Mouse (Mus musculus) hindbrain, embryonic 12.5 days (tissue): ENCODE results near the gene Dpp8. TPM values are rescaled to one million over a fixed set of nuclear protein-coding genes. Genes with fewer than 3 reads are reported as not detected.
A peak's percentile ranks its signal among the peaks of the same experiment; 100 is the strongest.
"Not testable (repeated sequence)": the region's sequence is repeated elsewhere in the genome, so short reads cannot be mapped to it uniquely, and the experiment has no call there.

Experiments used
- ATAC-seq: fragments of 200-750 bp; cut with Nextera tagmentation; 2 replicates; pipeline ENCODE4 v1.8.0; 2017; ENCODE audit warnings: moderate TSS enrichment; ENCODE audit not compliant: low FRiP score
- H3K27ac ChIP-seq: fragments of 300-500 bp; sonication (generic); 2 replicates; pipeline ENCODE4 v1.5.1; 2016; ENCODE audit warnings: mild to moderate bottlenecking
- H3K27me3 ChIP-seq: fragments of 300-500 bp; sonication (generic); 2 replicates; pipeline ENCODE4 v1.6.1; 2016; ENCODE audit warnings: mild to moderate bottlenecking
- H3K36me3 ChIP-seq: fragments of 300-500 bp; sonication (generic); 2 replicates; pipeline ENCODE4 v1.6.1; 2016; ENCODE audit warnings: mild to moderate bottlenecking
- H3K4me1 ChIP-seq: fragments of 300-500 bp; sonication (generic); 2 replicates; pipeline ENCODE4 v1.6.1; 2016
- H3K4me2 ChIP-seq: fragments of 300-500 bp; sonication (generic); replicated peaks from 2 replicates; pipeline ENCODE4 v1.6.1; 2016; ENCODE audit warnings: mild to moderate bottlenecking
- H3K4me3 ChIP-seq: fragments of 300-500 bp; sonication (generic); 2 replicates; pipeline ENCODE4 v1.5.1; 2016; ENCODE audit warnings: mild to moderate bottlenecking
- H3K9ac ChIP-seq: fragments of 300-500 bp; sonication (generic); 2 replicates; pipeline ENCODE4 v1.6.1; 2016; ENCODE audit warnings: mild to moderate bottlenecking, moderate library complexity
- H3K9me3 ChIP-seq: fragments of 300-500 bp; sonication (generic); replicated peaks from 2 replicates; pipeline ENCODE4 v1.6.1; 2016; ENCODE audit warnings: mild to moderate bottlenecking
- WGBS: fragments of 180-500 bp; shearing (Covaris S2); methylation state at CpG from one replicate; pipeline ENCODE4 v1.1.7; 2016; 5-methylcytosine and 5-hydroxymethylcytosine counted together
- polyA plus RNA-seq: library from polyadenylated mRNA; unstranded; fragments of >200 nt; fragmentation: Nextera tagmentation; extraction: Ambion mirVana; gene quantifications from 2 replicates; pipeline ENCODE4 v1.2.1, GENCODE M21; 2016

The Dpp8 gene
- polyA plus RNA-seq, 1 experiment from 2014 or later = 56.8 TPM

DNA sequence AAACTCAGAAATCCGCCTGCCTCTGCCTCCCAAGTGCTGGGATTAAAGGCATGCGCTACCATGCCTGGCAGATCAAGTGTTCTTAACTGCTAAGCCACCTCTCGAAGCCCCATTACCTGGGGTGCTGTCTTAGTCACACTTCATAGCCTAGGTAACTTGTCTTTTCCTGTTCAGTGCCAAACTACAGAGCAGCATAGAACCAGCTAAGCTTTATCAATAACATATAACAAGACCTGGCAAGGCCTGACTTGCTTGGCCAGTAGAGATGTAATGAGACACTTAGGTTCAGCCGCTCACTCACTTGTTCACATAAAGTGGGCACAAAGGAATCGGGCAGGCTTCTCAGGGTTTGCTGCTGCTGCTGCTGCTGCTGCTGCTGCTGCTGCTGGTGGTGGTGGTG, 3.9 kb upstream of the Dpp8 start:
- no peak overlapping the region for H3K4me3 ChIP-seq
- no peaks in the 10 kb centered on the region for H3K36me3 ChIP-seq
- 92% methylated on average over 5 of the region's 5 CpGs for WGBS
- no peak overlapping the region for H3K4me2 ChIP-seq
- H3K9ac ChIP-seq = no peak overlapping the region
- H3K9me3 ChIP-seq = no peaks in the 10 kb centered on the region
- no peaks in the 10 kb centered on the region for H3K27me3 ChIP-seq
- no peak overlapping the region for H3K27ac ChIP-seq
- peaks cover 9% of the 10 kb centered on the region for H3K4me1 ChIP-seq
- ATAC-seq = no peak

DNA sequence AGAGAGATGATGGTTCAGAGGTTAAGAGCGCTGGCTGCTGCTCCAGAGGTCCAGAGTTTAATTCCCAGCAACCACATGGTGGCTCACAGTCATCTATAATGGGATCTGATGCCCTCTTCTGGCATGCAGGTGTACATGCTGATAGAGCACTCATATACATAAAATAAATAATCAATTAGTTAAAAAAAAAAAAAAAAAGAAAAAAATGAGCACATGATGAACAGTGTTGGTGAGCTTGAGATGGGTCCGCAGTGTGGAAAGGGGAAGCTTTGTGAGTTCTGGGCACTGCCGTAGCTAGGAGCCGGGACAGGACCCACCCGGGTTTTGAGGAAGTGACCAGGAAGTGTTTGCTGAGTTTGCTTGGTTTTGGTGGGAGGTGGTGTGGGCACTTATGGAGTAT, 859 bp upstream of the Dpp8 start:
- H3K27me3 ChIP-seq, H3K36me3 ChIP-seq, H3K4me3 ChIP-seq, H3K9me3 ChIP-seq, ATAC-seq, H3K4me2 ChIP-seq, H3K9ac ChIP-seq, H3K27ac ChIP-seq: not testable (repeated sequence)
- 78% methylated on average over 5 of the region's 5 CpGs for WGBS
- peaks cover 11% of the 10 kb centered on the region for H3K4me1 ChIP-seq

DNA sequence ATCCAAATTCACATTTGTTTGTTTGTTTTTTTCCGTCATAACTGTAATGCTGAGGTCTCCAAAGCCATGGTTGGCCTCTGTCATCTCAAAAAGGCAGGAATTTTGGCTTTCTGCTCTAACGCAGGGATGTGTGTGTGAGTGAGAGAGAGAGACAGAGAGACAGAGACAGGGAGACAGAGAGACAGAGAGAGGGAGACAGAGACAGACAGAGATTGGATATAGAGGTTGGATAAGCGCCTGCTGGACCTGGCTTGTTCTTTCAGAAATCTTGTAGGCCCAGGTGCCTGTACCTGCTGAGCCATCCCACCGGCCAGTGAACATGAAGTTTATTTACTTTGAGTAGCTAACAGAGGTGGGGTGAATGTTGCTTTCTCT, 333 bp upstream of the Dpp8 start:
- H3K27ac ChIP-seq = no peak overlapping the region
- H3K9ac ChIP-seq = no peak overlapping the region; the same call in 1 of the 2 replicates
- H3K4me3 ChIP-seq = peak overlapping the region; percentile 99
- no peak for ATAC-seq
- WGBS = 35% methylated on average over 4 of the region's 4 CpGs
- H3K9me3 ChIP-seq = no peaks in the 10 kb centered on the region
- peaks cover 11% of the 10 kb centered on the region for H3K4me1 ChIP-seq
- peak overlapping the region; percentile 94; the same call in 1 of the 2 replicates for H3K4me2 ChIP-seq
- H3K27me3 ChIP-seq = no peaks in the 10 kb centered on the region
- H3K36me3 ChIP-seq = peaks cover under 1% of the 10 kb centered on the region; the same call in 1 of the 2 replicates

- H3K27ac ChIP-seq = no peak overlapping the region
- no peaks in the 10 kb centered on the region for H3K27me3 ChIP-seq
- no peak overlapping the region for H3K4me2 ChIP-seq
- H3K9me3 ChIP-seq = no peaks in the 10 kb centered on the region
- H3K4me1 ChIP-seq = peaks cover 11% of the 10 kb centered on the region
- ATAC-seq = no peak
- WGBS = 100% methylated on average over 1 of the region's 1 CpGs
- no peak overlapping the region for H3K9ac ChIP-seq
- H3K36me3 ChIP-seq = peaks cover 41% of the 10 kb centered on the region
- H3K4me3 ChIP-seq = no peak overlapping the region
Measured at GRCm38 (mm10) chr9:65036456-65036855, 4.2 kb downstream of the Dpp8 start.

GRCm38 (mm10) chr9:65036861-65037260, 4.6 kb downstream of the Dpp8 start:
- Histone ChIP-seq H3K36me3 (peaks cover 43% of the 10 kb centered on the region), H3K4me2 (no peak overlapping the region), H3K9ac (no peak overlapping the region), H3K4me1 (peaks cover 11% of the 10 kb centered on the region), H3K27ac (no peak overlapping the region), H3K27me3 (no peaks in the 10 kb centered on the region), H3K4me3 (no peak overlapping the region), H3K9me3 (no peaks in the 10 kb centered on the region)
- no peak for ATAC-seq
- WGBS = 93% methylated on average over 8 of the region's 8 CpGs

DNA sequence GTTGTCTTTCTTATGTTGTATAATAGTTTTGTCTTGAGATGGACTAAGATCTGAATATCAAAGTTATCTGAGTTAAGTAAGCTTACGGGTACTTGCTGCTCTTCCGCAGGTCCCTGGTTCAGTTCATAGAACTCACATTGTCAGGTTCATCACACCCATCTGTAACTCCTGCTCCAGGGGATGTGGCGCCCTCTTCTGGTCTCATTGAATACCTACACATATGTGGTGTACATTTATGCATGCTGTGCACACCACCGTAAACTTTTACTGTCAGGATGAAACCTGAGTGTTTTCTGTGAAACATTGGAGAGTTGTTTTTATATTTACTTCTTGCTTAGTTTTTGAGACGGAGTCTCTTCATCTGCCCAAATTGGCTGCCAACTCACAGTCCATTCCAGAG, 9.2 kb downstream of the Dpp8 start:
- Histone ChIP-seq H3K9ac (no peak overlapping the region), H3K9me3 (no peaks in the 10 kb centered on the region), H3K27me3 (no peaks in the 10 kb centered on the region), H3K27ac (no peak overlapping the region), H3K4me3 (no peak overlapping the region), H3K4me2 (no peak overlapping the region), H3K4me1 (no peaks in the 10 kb centered on the region), H3K36me3 (peaks cover 76% of the 10 kb centered on the region)
- WGBS = 98% methylated on average over 5 of the region's 5 CpGs
- no peak for ATAC-seq

GRCm38 (mm10) chr9:65046993-65047392, 14.8 kb downstream of the Dpp8 start:
- Histone ChIP-seq H3K4me2 (no peak overlapping the region), H3K4me3 (no peak overlapping the region), H3K36me3 (peaks cover 85% of the 10 kb centered on the region), H3K9me3 (no peaks in the 10 kb centered on the region), H3K27me3 (no peaks in the 10 kb centered on the region), H3K4me1 (no peaks in the 10 kb centered on the region), H3K9ac (no peak overlapping the region), H3K27ac (no peak overlapping the region)
- ATAC-seq = no peak
- 96% methylated on average over 1 of the region's 1 CpGs for WGBS

DNA sequence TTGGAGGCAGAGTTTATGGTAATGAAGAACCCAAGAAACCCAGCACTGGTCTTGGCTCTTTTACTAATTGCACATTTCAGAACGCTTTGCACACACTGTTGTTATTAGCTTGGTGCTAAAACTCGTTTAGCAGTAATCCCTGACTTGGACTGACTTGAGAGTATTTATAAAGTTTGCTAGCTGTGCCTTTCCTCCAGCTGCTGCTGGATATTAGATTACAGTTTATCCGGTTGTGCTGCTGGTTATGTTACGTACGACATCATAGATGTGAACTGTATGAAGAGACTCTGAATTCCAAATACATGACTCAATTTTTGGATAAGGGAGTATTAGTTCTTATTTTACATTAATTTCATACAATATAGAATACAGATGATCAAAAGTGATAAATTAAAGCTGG, 17.2 kb downstream of the Dpp8 start:
- Histone ChIP-seq H3K4me3 (no peak overlapping the region), H3K4me1 (no peaks in the 10 kb centered on the region), H3K36me3 (peaks cover 85% of the 10 kb centered on the region), H3K9me3 (no peaks in the 10 kb centered on the region), H3K9ac (no peak overlapping the region), H3K27me3 (no peaks in the 10 kb centered on the region), H3K4me2 (no peak overlapping the region), H3K27ac (no peak overlapping the region)
- WGBS = 94% methylated on average over 5 of the region's 5 CpGs
- no peak for ATAC-seq

DNA sequence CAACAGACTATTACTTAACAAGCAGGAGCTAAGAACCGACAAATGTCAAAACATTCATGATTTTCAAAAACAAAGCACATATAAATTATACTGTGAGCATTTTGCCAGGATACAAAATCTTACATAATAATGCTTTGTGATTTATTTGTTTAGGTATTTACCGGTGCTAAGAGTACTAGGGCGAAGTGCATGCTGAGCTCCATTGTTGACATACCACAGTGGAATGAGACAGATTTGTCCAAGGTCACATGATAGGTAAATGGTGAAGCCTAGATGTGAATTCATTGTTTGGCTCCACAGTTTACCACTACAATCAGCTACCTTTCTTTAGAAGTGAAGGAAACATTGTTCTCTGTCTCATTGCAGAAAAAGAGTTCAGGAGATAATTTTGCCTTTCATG, 18.8 kb downstream of the Dpp8 start:
- WGBS = 92% methylated on average over 3 of the region's 3 CpGs

DNA sequence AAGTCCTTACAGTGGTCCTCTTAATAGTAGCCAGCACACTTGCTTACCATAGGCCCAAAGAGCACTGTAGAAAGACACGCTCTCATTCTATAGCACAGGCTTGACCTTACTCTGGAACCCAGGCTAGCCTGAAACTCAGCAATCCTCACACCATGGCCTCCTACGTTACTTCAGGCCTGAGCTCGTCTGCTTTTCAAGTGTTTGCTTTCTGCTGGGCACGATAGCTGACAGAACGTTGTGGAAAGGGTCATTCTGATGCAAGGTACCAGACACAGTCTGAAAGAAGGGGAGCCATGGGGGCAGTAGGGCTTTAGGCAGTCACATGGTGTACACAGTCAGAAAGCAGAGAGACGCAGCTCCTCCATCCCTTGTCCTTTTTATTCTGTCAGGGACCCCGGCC, 32.0 kb downstream of the Dpp8 start:
- 93% methylated on average over 7 of the region's 7 CpGs for WGBS
- Histone ChIP-seq H3K9me3 (no peaks in the 10 kb centered on the region), H3K4me2 (no peak overlapping the region), H3K4me1 (no peaks in the 10 kb centered on the region), H3K36me3 (peaks cover 69% of the 10 kb centered on the region), H3K9ac (no peak overlapping the region), H3K27me3 (no peaks in the 10 kb centered on the region), H3K4me3 (no peak overlapping the region), H3K27ac (no peak overlapping the region)
- ATAC-seq = no peak

More for the DNA sequence above, 18.8 kb downstream of the Dpp8 start:
- Histone ChIP-seq H3K4me3 (no peak overlapping the region), H3K36me3 (peaks cover 85% of the 10 kb centered on the region), H3K4me1 (no peaks in the 10 kb centered on the region), H3K9ac (no peak overlapping the region), H3K27ac (no peak overlapping the region), H3K4me2 (no peak overlapping the region), H3K9me3 (no peaks in the 10 kb centered on the region), H3K27me3 (no peaks in the 10 kb centered on the region)
- ATAC-seq = no peak

GRCm38 (mm10) chr9:65070587-65070986, 38.4 kb downstream of the Dpp8 start:
- WGBS = 91% methylated on average over 3 of the region's 3 CpGs
- Histone ChIP-seq H3K9ac (no peak overlapping the region), H3K4me3 (no peak overlapping the region), H3K9me3 (no peaks in the 10 kb centered on the region), H3K27ac (no peak overlapping the region), H3K4me1 (peaks cover 3% of the 10 kb centered on the region; the same call in 1 of the 2 replicates), H3K36me3 (peaks cover 66% of the 10 kb centered on the region), H3K27me3 (no peaks in the 10 kb centered on the region), H3K4me2 (no peak overlapping the region)
- no peak for ATAC-seq

- H3K9me3 ChIP-seq = no peaks in the 10 kb centered on the region
- peaks cover 67% of the 10 kb centered on the region for H3K36me3 ChIP-seq
- peaks cover 3% of the 10 kb centered on the region; the same call in 1 of the 2 replicates for H3K4me1 ChIP-seq
- H3K27me3 ChIP-seq = no peaks in the 10 kb centered on the region
- no peak overlapping the region for H3K4me2 ChIP-seq
- ATAC-seq = no peak
- H3K27ac ChIP-seq = no peak overlapping the region
- H3K9ac ChIP-seq = no peak overlapping the region
- WGBS = 67% methylated on average over 9 of the region's 9 CpGs
- no peak overlapping the region for H3K4me3 ChIP-seq
Measured at GRCm38 (mm10) chr9:65073555-65073954, 41.3 kb downstream of the Dpp8 start.

DNA sequence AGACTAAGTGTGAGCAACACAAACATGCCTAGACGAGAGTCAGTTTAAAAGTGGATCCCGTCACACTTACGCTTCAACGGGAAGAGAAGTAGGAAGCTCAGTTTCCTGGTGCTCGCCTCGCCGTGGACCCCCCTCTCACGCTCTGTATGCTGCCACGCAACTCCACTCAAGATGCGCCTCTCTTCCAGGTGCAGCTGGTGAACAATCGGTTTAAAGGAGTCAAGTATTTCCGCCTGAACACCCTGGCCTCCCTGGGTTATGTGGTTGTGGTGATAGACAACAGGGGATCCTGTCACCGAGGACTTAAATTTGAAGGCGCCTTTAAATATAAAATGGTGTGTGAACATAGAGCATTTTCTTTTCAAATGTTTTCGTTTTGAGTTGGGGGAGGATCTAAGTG, 42.0 kb downstream of the Dpp8 start:
- H3K4me1 ChIP-seq = peaks cover 3% of the 10 kb centered on the region; the same call in 1 of the 2 replicates
- 93% methylated on average over 15 of the region's 15 CpGs for WGBS
- peaks cover 67% of the 10 kb centered on the region for H3K36me3 ChIP-seq

More for the DNA sequence above, 42.0 kb downstream of the Dpp8 start:
- no peak overlapping the region for H3K4me2 ChIP-seq
- H3K9me3 ChIP-seq = no peaks in the 10 kb centered on the region
- no peak for ATAC-seq
- no peak overlapping the region for H3K27ac ChIP-seq
- H3K9ac ChIP-seq = no peak overlapping the region
- no peaks in the 10 kb centered on the region for H3K27me3 ChIP-seq
- H3K4me3 ChIP-seq = no peak overlapping the region
